Mouse (Mus musculus) thymus, adult 2 months (tissue): ENCODE results near the gene Ubl7. TPM values are rescaled to one million over a fixed set of nuclear protein-coding genes. Genes with fewer than 3 reads are reported as not detected.

ENCODE experiments used
- DNase-seq: peaks from one replicate; pipeline ENCODE4 v3.0.0; 2021
- H3K27ac ChIP-seq: fragments of 200-500 bp; 2 replicates; pipeline ENCODE4 v1.5.1; 2012; ENCODE audit warnings: low read length, control low read depth; ENCODE audit not compliant: control insufficient read depth, insufficient read depth
- H3K27me3 ChIP-seq: fragments of 200-500 bp; 2 replicates; pipeline ENCODE4 v1.6.1; 2012; ENCODE audit warnings: mild to moderate bottlenecking, low read length, moderate library complexity, mixed read lengths; ENCODE audit not compliant: control insufficient read depth, insufficient read depth
- H3K36me3 ChIP-seq: fragments of 200-500 bp; 2 replicates; pipeline ENCODE4 v1.6.1; 2012; ENCODE audit warnings: mild to moderate bottlenecking, low read length, moderate library complexity; ENCODE audit not compliant: control insufficient read depth, insufficient read depth
- H3K4me1 ChIP-seq: fragments of 200-500 bp; replicated peaks from 2 replicates; pipeline ENCODE4 v1.6.1; 2012; ENCODE audit warnings: low read length; ENCODE audit not compliant: control insufficient read depth, insufficient read depth
- H3K4me3 ChIP-seq: fragments of 200-500 bp; 2 replicates; pipeline ENCODE4 v1.5.1; 2012; ENCODE audit warnings: mild to moderate bottlenecking, low read length, control low read depth, moderate library complexity; ENCODE audit not compliant: control insufficient read depth, insufficient read depth
- CTCF ChIP-seq: fragments of 200-500 bp; IDR thresholded peaks from 2 replicates; pipeline ENCODE4 v1.5.1; 2012; ENCODE audit warnings: mild to moderate bottlenecking, control low read depth, low read length, moderate library complexity, borderline replicate concordance; ENCODE audit not compliant: control insufficient read depth, poor library complexity, insufficient read depth; ENCODE audit errors: extremely low read depth
- POLR2A ChIP-seq: fragments of 200-500 bp; IDR thresholded peaks from 2 replicates; pipeline ENCODE4 v1.6.1; 2012; ENCODE audit warnings: mild to moderate bottlenecking, low read length, control low read depth, moderate library complexity; ENCODE audit not compliant: control insufficient read depth, poor library complexity, insufficient read depth; ENCODE audit errors: extremely low read depth
- WGBS: fragments of 180-500 bp; shearing (Covaris S2); methylation state at CpG from one replicate; pipeline ENCODE4 v1.1.7; 2018; 5-methylcytosine and 5-hydroxymethylcytosine counted together
- polyA plus RNA-seq: library from polyadenylated mRNA; depleted of rRNA; stranded (reverse); fragments of >200 nt; gene quantifications from 2 replicates; pipeline ENCODE4 v1.2.3, GENCODE M21; 2012

The Ubl7 gene
- polyA plus RNA-seq, 1 experiment = 182 TPM

DNA sequence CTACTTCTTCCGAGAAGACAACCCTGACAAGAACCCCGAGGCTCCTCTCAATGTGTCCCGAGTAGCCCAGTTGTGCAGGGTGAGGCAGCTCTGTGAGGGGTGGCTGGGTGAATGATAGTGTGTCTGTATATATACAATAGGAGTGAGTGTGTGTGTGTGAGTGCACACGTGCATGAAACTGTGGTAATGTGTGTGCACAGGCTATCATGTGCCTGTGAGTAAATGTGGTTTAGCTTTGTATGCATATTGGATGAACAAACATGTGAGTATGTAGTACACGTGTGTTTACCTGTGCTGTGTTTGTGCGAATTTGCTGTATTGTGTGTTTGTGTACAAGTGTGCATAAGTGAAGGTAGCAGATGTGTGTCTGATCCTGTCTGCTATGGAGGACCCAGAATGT, 45.0 kb downstream of the Ubl7 start:
- peaks cover 49% of the 10 kb centered on the region for H3K36me3 ChIP-seq
- H3K4me1 ChIP-seq = peaks cover 78% of the 10 kb centered on the region
- peak overlapping the region; percentile 92 for H3K27ac ChIP-seq
- no peak for DNase-seq
- TF ChIP-seq CTCF (no peak), POLR2A (no peak)
- no peaks in the 10 kb centered on the region for H3K27me3 ChIP-seq
- 53% methylated on average over 6 of the region's 6 CpGs for WGBS
- no peak overlapping the region for H3K4me3 ChIP-seq

DNA sequence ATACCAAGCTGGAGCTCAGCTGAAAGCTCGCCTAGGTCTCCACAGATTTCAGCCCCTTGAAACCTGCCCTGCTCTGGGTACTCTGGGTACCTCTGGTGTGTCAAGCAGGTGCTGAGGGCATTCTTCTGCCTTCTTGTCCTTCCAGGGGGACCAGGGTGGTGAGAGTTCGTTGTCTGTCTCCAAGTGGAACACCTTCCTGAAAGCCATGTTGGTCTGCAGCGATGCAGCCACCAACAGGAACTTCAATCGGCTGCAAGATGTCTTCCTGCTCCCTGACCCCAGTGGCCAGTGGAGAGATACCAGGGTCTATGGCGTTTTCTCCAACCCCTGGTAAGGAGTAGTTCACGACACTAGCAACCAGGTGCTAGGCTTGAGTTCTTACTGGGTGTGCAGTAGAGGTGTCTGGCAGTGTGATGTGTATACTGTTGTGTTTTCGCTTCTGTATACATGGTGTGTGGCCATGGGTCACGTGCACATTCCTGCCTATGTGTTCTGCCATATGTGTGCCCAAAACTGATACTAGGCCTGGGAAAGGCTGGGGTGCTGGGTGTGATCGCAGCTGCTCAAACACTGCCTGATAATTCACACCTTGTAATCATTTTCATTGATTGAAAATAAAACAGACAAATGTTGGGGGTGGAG, 45.5 kb downstream of the Ubl7 start:
- no peaks in the 10 kb centered on the region for H3K27me3 ChIP-seq
- TF ChIP-seq POLR2A = no peak
- TF ChIP-seq CTCF = 0 out of 2 replicates have a peak, but pooled peaks have one; percentile 26
- H3K27ac ChIP-seq = peak overlapping the region; percentile 92
- 30% methylated on average over 9 of the region's 9 CpGs for WGBS
- H3K4me3 ChIP-seq = no peak overlapping the region
- peaks cover 55% of the 10 kb centered on the region for H3K36me3 ChIP-seq
- peak; percentile 40 for DNase-seq
- H3K4me1 ChIP-seq = peaks cover 73% of the 10 kb centered on the region

- TF ChIP-seq CTCF = no peak
- TF ChIP-seq POLR2A = no peak
- 5% methylated on average over 5 of the region's 5 CpGs for WGBS
- no peaks in the 10 kb centered on the region for H3K27me3 ChIP-seq
- H3K4me1 ChIP-seq = peaks cover 68% of the 10 kb centered on the region
- H3K27ac ChIP-seq = peak overlapping the region; percentile 92
- DNase-seq = peak; percentile 78
- H3K36me3 ChIP-seq = peaks cover 60% of the 10 kb centered on the region
- no peak overlapping the region for H3K4me3 ChIP-seq
These were observed 46.1 kb downstream of the Ubl7 start for GRCm38 (mm10) chr9:57956838-57957236.

DNA sequence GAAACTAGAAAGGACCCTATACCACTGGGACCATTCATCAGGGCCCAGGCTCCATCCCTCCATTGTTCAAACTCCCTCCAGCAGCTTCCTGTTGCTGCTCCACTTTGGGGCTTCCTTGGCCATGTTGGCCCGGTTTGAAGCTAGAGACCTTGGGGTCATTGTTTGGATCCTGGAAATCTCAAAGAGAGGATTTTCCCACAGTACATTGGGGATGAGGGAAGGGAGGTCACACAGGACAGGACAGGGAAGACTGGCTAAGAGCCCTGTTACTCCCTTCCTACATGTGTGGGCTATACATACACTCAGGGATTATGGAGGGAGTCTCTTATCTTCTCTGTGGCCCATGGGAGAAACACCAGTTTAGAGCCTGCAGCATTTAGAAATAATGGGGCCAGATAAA, 47.8 kb downstream of the Ubl7 start:
- DNase-seq = no peak
- Histone ChIP-seq H3K36me3 (peaks cover 64% of the 10 kb centered on the region), H3K4me3 (no peak overlapping the region), H3K4me1 (peaks cover 50% of the 10 kb centered on the region), H3K27ac (no peak overlapping the region), H3K27me3 (no peaks in the 10 kb centered on the region)
- TF ChIP-seq POLR2A (no peak), CTCF (no peak)
- WGBS = 97% methylated on average over 1 of the region's 1 CpGs

DNA sequence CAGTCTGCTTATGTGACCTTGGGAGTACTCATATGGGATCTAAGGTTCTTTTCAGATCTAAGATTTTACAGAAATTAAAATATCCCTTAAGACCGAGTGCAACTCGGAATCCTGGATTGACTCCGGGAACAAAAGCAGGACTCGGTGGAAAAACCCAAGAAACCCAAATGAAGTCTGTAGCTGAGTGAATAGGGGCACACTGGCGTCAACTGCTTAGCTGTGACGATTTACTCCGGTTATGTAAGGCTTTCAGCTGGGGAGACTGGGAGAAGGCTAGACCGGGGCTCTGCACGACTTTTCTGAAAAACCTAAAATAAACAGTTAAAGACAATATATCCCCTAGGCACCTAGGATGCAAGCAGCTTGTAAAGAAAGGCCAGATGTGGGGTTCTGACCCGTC, 48.6 kb downstream of the Ubl7 start:
- H3K4me1 ChIP-seq = peaks cover 47% of the 10 kb centered on the region
- peaks cover 64% of the 10 kb centered on the region for H3K36me3 ChIP-seq

GRCm38 (mm10) chr9:57959886-57960866, 49.4 kb downstream of the Ubl7 start:
- H3K36me3 ChIP-seq = peaks cover 62% of the 10 kb centered on the region
- WGBS = 97% methylated on average over 17 of the region's 17 CpGs
- H3K27ac ChIP-seq = no peak overlapping the region
- TF ChIP-seq CTCF (no peak), POLR2A (no peak)
- peaks cover 44% of the 10 kb centered on the region for H3K4me1 ChIP-seq
- H3K4me3 ChIP-seq = no peak overlapping the region
- no peak for DNase-seq
- no peaks in the 10 kb centered on the region for H3K27me3 ChIP-seq

More for the DNA sequence above, 48.6 kb downstream of the Ubl7 start:
- TF ChIP-seq POLR2A = no peak
- TF ChIP-seq CTCF = no peak
- DNase-seq = no peak
- Histone ChIP-seq H3K27me3 (no peaks in the 10 kb centered on the region), H3K4me3 (no peak overlapping the region), H3K27ac (no peak overlapping the region)
- WGBS = 96% methylated on average over 10 of the region's 10 CpGs
